Mouse (Mus musculus): Measurements from ENCODE around the gene Kif11. TPM values are rescaled to one million over a fixed set of nuclear protein-coding genes. Genes with fewer than 3 reads are reported as not detected.
A peak's percentile ranks its signal among the peaks of the same experiment; 100 is the strongest.

Gene Kif11
- polyA plus RNA-seq, 1 experiment from 2014 or later: 30.2 TPM

- ATAC-seq: no peak
- no peak overlapping the region for H3K27ac ChIP-seq (ENCODE audit: low read length)
These were observed 24.7 kb downstream of the Kif11 start for GRCm38 (mm10) chr19:37400936-37401335.

GRCm38 (mm10) chr19:37418294-37418693, 42.1 kb downstream of the Kif11 start:
- no peaks in the 10 kb centered on the region for H3K4me1 ChIP-seq (replicated peaks; ENCODE audit: control insufficient read depth, insufficient read depth, low read length)
- WGBS: 88% methylated on average over 4 of the region's 4 CpGs
- no peak for ATAC-seq
- no peaks in the 10 kb centered on the region for H3K27me3 ChIP-seq (replicated peaks; ENCODE audit: control insufficient read depth, insufficient read depth, low read length)
- no peak overlapping the region for H3K9ac ChIP-seq (replicated peaks; ENCODE audit: low read depth, low read length)
- no peaks in the 10 kb centered on the region for H3K9me3 ChIP-seq (ENCODE audit: control insufficient read depth, low read length)
- H3K36me3 ChIP-seq (ENCODE audit: control insufficient read depth, insufficient read depth): no peaks in the 10 kb centered on the region
- H3K27ac ChIP-seq (ENCODE audit: low read length): no peak overlapping the region
- no peak overlapping the region for H3K4me2 ChIP-seq (ENCODE audit: low read length)
- no peak overlapping the region for H3K4me3 ChIP-seq (replicated peaks; ENCODE audit: low read length)

More at GRCm38 (mm10) chr19:37400936-37401335, 24.7 kb downstream of the Kif11 start:
- no peak overlapping the region for H3K4me3 ChIP-seq (replicated peaks; ENCODE audit: low read length)
- no peaks in the 10 kb centered on the region for H3K36me3 ChIP-seq (ENCODE audit: control insufficient read depth, insufficient read depth)
- WGBS: 81% methylated on average over 6 of the region's 6 CpGs
- no peak overlapping the region for H3K9ac ChIP-seq (replicated peaks; ENCODE audit: low read depth, low read length)
- H3K4me1 ChIP-seq (replicated peaks; ENCODE audit: control insufficient read depth, insufficient read depth, low read length): no peaks in the 10 kb centered on the region
- no peaks in the 10 kb centered on the region for H3K27me3 ChIP-seq (replicated peaks; ENCODE audit: control insufficient read depth, insufficient read depth, low read length)
- no peak overlapping the region for H3K4me2 ChIP-seq (ENCODE audit: low read length)
- no peaks in the 10 kb centered on the region for H3K9me3 ChIP-seq (ENCODE audit: control insufficient read depth, low read length)

DNA sequence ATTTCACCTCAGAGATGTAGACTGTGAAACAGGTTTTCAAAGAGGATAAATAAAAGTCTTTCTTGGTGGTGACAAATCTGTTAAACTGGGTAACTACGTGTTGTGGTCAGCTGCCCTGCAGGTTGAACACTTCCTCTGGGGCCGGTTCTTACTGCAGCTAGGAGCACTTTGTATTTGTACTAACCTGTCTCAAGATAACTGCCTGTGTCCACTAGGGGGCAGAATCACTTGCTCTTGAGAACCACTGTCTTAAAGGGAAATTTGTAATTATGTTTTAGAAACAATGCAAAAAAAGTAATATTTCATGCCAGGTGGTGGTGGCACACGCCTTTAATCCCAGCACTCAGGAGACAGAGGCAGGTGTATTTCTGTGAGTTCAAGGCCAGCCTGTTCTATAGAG, 43.4 kb downstream of the Kif11 start:
- H3K27me3 ChIP-seq (replicated peaks; ENCODE audit: control insufficient read depth, insufficient read depth, low read length): no peaks in the 10 kb centered on the region
- no peak overlapping the region for H3K4me3 ChIP-seq (replicated peaks; ENCODE audit: low read length)
- no peaks in the 10 kb centered on the region for H3K36me3 ChIP-seq (ENCODE audit: control insufficient read depth, insufficient read depth)
- 56% methylated on average over 3 of the region's 3 CpGs for WGBS
- ATAC-seq: no peak
- no peaks in the 10 kb centered on the region for H3K4me1 ChIP-seq (replicated peaks; ENCODE audit: control insufficient read depth, insufficient read depth, low read length)
- H3K4me2 ChIP-seq (ENCODE audit: low read length): no peak overlapping the region
- H3K27ac ChIP-seq (ENCODE audit: low read length): no peak overlapping the region
- no peak overlapping the region for H3K9ac ChIP-seq (replicated peaks; ENCODE audit: low read depth, low read length)
- no peaks in the 10 kb centered on the region for H3K9me3 ChIP-seq (ENCODE audit: control insufficient read depth, low read length)

- WGBS: 86% methylated on average over 5 of the region's 5 CpGs
- Histone ChIP-seq H3K4me2 (ENCODE audit: low read length) (no peak overlapping the region), H3K36me3 (ENCODE audit: control insufficient read depth, insufficient read depth) (no peaks in the 10 kb centered on the region)
These were observed 52.4 kb downstream of the Kif11 start for GRCm38 (mm10) chr19:37428589-37428988.

GRCm38 (mm10) chr19:37431139-37431756, 55.0 kb downstream of the Kif11 start:
- Histone ChIP-seq H3K27me3 (replicated peaks; ENCODE audit: control insufficient read depth, insufficient read depth, low read length) (peaks cover 51% of the 10 kb centered on the region), H3K9ac (replicated peaks; ENCODE audit: low read depth, low read length) (no peak overlapping the region), H3K27ac (ENCODE audit: low read length) (no peak overlapping the region), H3K36me3 (ENCODE audit: control insufficient read depth, insufficient read depth) (no peaks in the 10 kb centered on the region), H3K4me2 (ENCODE audit: low read length) (no peak overlapping the region), H3K9me3 (ENCODE audit: control insufficient read depth, low read length) (no peaks in the 10 kb centered on the region), H3K4me1 (replicated peaks; ENCODE audit: control insufficient read depth, insufficient read depth, low read length) (peaks cover 17% of the 10 kb centered on the region), H3K4me3 (replicated peaks; ENCODE audit: low read length) (no peak overlapping the region)
- WGBS: 93% methylated on average over 11 of the region's 11 CpGs
- no peak for ATAC-seq

More at GRCm38 (mm10) chr19:37428589-37428988, 52.4 kb downstream of the Kif11 start:
- Histone ChIP-seq H3K4me1 (replicated peaks; ENCODE audit: control insufficient read depth, insufficient read depth, low read length) (no peaks in the 10 kb centered on the region), H3K27me3 (replicated peaks; ENCODE audit: control insufficient read depth, insufficient read depth, low read length) (peaks cover 25% of the 10 kb centered on the region), H3K9me3 (ENCODE audit: control insufficient read depth, low read length) (no peaks in the 10 kb centered on the region), H3K4me3 (replicated peaks; ENCODE audit: low read length) (no peak overlapping the region), H3K27ac (ENCODE audit: low read length) (no peak overlapping the region), H3K9ac (replicated peaks; ENCODE audit: low read depth, low read length) (no peak overlapping the region)
- ATAC-seq: no peak

- H3K27me3 ChIP-seq (replicated peaks; ENCODE audit: control insufficient read depth, insufficient read depth, low read length): peaks cover 63% of the 10 kb centered on the region
- 17% methylated on average over 16 of the region's 16 CpGs for WGBS
- peaks cover 17% of the 10 kb centered on the region for H3K4me1 ChIP-seq (replicated peaks; ENCODE audit: control insufficient read depth, insufficient read depth, low read length)
- no peak overlapping the region for H3K4me3 ChIP-seq (replicated peaks; ENCODE audit: low read length)
- no peaks in the 10 kb centered on the region for H3K36me3 ChIP-seq (ENCODE audit: control insufficient read depth, insufficient read depth)
- no peak for ATAC-seq
- no peak overlapping the region for H3K4me2 ChIP-seq (ENCODE audit: low read length)
- H3K27ac ChIP-seq (ENCODE audit: low read length): no peak overlapping the region
- no peaks in the 10 kb centered on the region for H3K9me3 ChIP-seq (ENCODE audit: control insufficient read depth, low read length)
- no peak overlapping the region for H3K9ac ChIP-seq (replicated peaks; ENCODE audit: low read depth, low read length)
These were observed 56.8 kb downstream of the Kif11 start for GRCm38 (mm10) chr19:37432868-37433570.

GRCm38 (mm10) chr19:37433895-37434262, 57.7 kb downstream of the Kif11 start:
- Histone ChIP-seq H3K9me3 (ENCODE audit: control insufficient read depth, low read length) (no peaks in the 10 kb centered on the region), H3K4me1 (replicated peaks; ENCODE audit: control insufficient read depth, insufficient read depth, low read length) (peaks cover 17% of the 10 kb centered on the region), H3K4me2 (ENCODE audit: low read length) (peak overlapping the region; percentile 41), H3K27me3 (replicated peaks; ENCODE audit: control insufficient read depth, insufficient read depth, low read length) (peaks cover 67% of the 10 kb centered on the region), H3K9ac (replicated peaks; ENCODE audit: low read depth, low read length) (no peak overlapping the region), H3K4me3 (replicated peaks; ENCODE audit: low read length) (peak overlapping the region; percentile 1; the same call in 1 of the 2 replicates), H3K36me3 (ENCODE audit: control insufficient read depth, insufficient read depth) (no peaks in the 10 kb centered on the region), H3K27ac (ENCODE audit: low read length) (no peak overlapping the region)
- WGBS: 2% methylated on average over 14 of the region's 14 CpGs
- ATAC-seq: peak; percentile 16; the same call in 1 of the 2 replicates

DNA sequence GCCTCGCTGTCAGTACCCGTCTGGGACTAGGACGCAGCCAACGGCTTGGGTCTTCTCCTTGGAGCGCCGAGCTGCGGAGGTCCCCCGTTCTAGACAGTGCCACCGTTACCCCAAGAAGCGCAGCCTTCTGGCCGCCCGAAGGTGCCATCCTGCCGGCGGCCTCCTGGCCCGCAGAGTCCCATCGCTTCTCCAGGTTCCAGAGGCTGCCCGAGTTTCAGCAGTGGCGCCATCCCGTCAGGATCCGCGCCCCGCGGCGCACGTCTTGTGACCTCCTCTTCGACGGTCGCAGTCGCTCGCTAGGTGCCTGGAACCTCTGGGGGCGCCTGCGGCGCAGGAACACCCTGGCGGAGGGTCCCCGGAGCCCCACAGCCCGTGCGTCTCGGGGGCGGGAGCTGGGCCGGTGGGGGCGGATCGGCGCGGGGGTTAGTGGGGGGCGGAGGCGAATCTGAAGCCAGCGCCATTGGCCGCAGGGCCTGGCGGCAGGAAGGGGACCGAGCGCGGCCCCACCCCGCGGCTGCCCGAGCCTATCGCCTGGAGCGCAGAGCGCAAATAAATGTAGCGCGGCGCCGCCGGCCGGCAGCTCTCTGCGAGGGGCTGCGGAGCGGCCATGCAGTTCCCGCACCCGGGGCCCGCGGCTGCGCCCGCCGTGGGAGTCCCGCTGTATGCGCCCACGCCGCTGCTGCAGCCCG, 58.2 kb downstream of the Kif11 start, which contains the start of gene Hhex:
Gene Hhex (plus strand): TSS at position 548 of the 689 bp plus-strand sequence.
- Histone ChIP-seq H3K27ac (ENCODE audit: low read length) (no peak within 1 kb of the TSS), H3K4me1 (replicated peaks; ENCODE audit: control insufficient read depth, insufficient read depth, low read length) (peaks cover 17% of the 10 kb centered on the region), H3K27me3 (replicated peaks; ENCODE audit: control insufficient read depth, insufficient read depth, low read length) (peaks cover 67% of the 10 kb centered on the region), H3K9ac (replicated peaks; ENCODE audit: low read depth, low read length) (peak within 1 kb of the TSS; percentile 29; the same call in 1 of the 2 replicates), H3K4me2 (ENCODE audit: low read length) (peak within 1 kb of the TSS; percentile 41), H3K9me3 (ENCODE audit: control insufficient read depth, low read length) (no peaks in the 10 kb centered on the region), H3K4me3 (replicated peaks; ENCODE audit: low read length) (peak within 1 kb of the TSS; percentile 41), H3K36me3 (ENCODE audit: control insufficient read depth, insufficient read depth) (no peaks in the 10 kb centered on the region)
- WGBS: under 1% methylated on average over 72 of the region's 79 CpGs
- ATAC-seq: peak; percentile 68
